Mouse (Mus musculus): Measurements from ENCODE around the gene Palmd. TPM values are rescaled to one million over a fixed set of nuclear protein-coding genes. Genes with fewer than 3 reads are reported as not detected.
A peak's percentile ranks its signal among the peaks of the same experiment; 100 is the strongest.

The Palmd gene
- polyA plus RNA-seq, 1 experiment from 2014 or later, result 4.5 TPM

- Histone ChIP-seq H3K4me3 (ENCODE audit: low read depth, low read length) (no peak overlapping the region), H3K27me3 (ENCODE audit: control insufficient read depth, insufficient read depth, low read depth, low read length) (no peaks in the 10 kb centered on the region), H3K36me3 (ENCODE audit: control insufficient read depth, insufficient read depth) (no peaks in the 10 kb centered on the region), H3K9me3 (replicated peaks; ENCODE audit: control insufficient read depth, low read length) (no peaks in the 10 kb centered on the region), H3K9ac (ENCODE audit: low read depth, low read length) (no peak overlapping the region), H3K4me2 (ENCODE audit: low read depth, low read length) (no peak overlapping the region), H3K27ac (ENCODE audit: low read length) (0 out of 2 replicates have a peak overlapping the region, but pooled peaks have one; percentile 30), H3K4me1 (ENCODE audit: control insufficient read depth, low read depth, low read length) (no peaks in the 10 kb centered on the region; the same call in 1 of the 2 replicates)
- peak; percentile 87 for ATAC-seq (ENCODE audit: low read depth)
- 51% methylated on average over 6 of the region's 6 CpGs for WGBS (ENCODE audit: insufficient replicate concordance)
These were observed 18.1 kb downstream of the Palmd start for GRCm38 (mm10) chr3:116950665-116951115.

- Histone ChIP-seq H3K36me3 (ENCODE audit: control insufficient read depth, insufficient read depth) (no peaks in the 10 kb centered on the region), H3K9ac (ENCODE audit: low read depth, low read length) (no peak overlapping the region), H3K4me1 (ENCODE audit: control insufficient read depth, low read depth, low read length) (no peaks in the 10 kb centered on the region; the same call in 1 of the 2 replicates), H3K4me2 (ENCODE audit: low read depth, low read length) (no peak overlapping the region), H3K27me3 (ENCODE audit: control insufficient read depth, insufficient read depth, low read depth, low read length) (no peaks in the 10 kb centered on the region), H3K4me3 (ENCODE audit: low read depth, low read length) (no peak overlapping the region), H3K27ac (ENCODE audit: low read length) (no peak overlapping the region), H3K9me3 (replicated peaks; ENCODE audit: control insufficient read depth, low read length) (no peaks in the 10 kb centered on the region)
- 59% methylated on average over 4 of the region's 4 CpGs for WGBS (ENCODE audit: insufficient replicate concordance)
- ATAC-seq (ENCODE audit: low read depth), result no peak
These were observed 22.3 kb downstream of the Palmd start for GRCm38 (mm10) chr3:116946476-116946875.

GRCm38 (mm10) chr3:116943422-116943821 lies 25.4 kb downstream of the Palmd start:
- WGBS (ENCODE audit: insufficient replicate concordance), result 57% methylated on average over 4 of the region's 4 CpGs
- H3K4me2 ChIP-seq (ENCODE audit: low read depth, low read length), result no peak overlapping the region
- H3K9me3 ChIP-seq (replicated peaks; ENCODE audit: control insufficient read depth, low read length), result no peaks in the 10 kb centered on the region
- no peaks in the 10 kb centered on the region for H3K27me3 ChIP-seq (ENCODE audit: control insufficient read depth, insufficient read depth, low read depth, low read length)
- H3K4me1 ChIP-seq (ENCODE audit: control insufficient read depth, low read depth, low read length), result no peaks in the 10 kb centered on the region
- no peaks in the 10 kb centered on the region for H3K36me3 ChIP-seq (ENCODE audit: control insufficient read depth, insufficient read depth)
- no peak overlapping the region for H3K9ac ChIP-seq (ENCODE audit: low read depth, low read length)
- ATAC-seq (ENCODE audit: low read depth), result no peak
- no peak overlapping the region for H3K4me3 ChIP-seq (ENCODE audit: low read depth, low read length)
- no peak overlapping the region for H3K27ac ChIP-seq (ENCODE audit: low read length)

GRCm38 (mm10) chr3:116942751-116943150 lies 26.0 kb downstream of the Palmd start:
- H3K27me3 ChIP-seq (ENCODE audit: control insufficient read depth, insufficient read depth, low read depth, low read length), result no peaks in the 10 kb centered on the region
- no peak overlapping the region for H3K27ac ChIP-seq (ENCODE audit: low read length)
- WGBS (ENCODE audit: insufficient replicate concordance), result 67% methylated on average over 6 of the region's 6 CpGs
- no peaks in the 10 kb centered on the region for H3K4me1 ChIP-seq (ENCODE audit: control insufficient read depth, low read depth, low read length)
- no peak overlapping the region for H3K4me3 ChIP-seq (ENCODE audit: low read depth, low read length)
- no peak overlapping the region for H3K4me2 ChIP-seq (ENCODE audit: low read depth, low read length)
- ATAC-seq (ENCODE audit: low read depth), result no peak
- H3K9ac ChIP-seq (ENCODE audit: low read depth, low read length), result no peak overlapping the region
- no peaks in the 10 kb centered on the region for H3K9me3 ChIP-seq (replicated peaks; ENCODE audit: control insufficient read depth, low read length)
- H3K36me3 ChIP-seq (ENCODE audit: control insufficient read depth, insufficient read depth), result no peaks in the 10 kb centered on the region

GRCm38 (mm10) chr3:116941559-116942117 lies 27.1 kb downstream of the Palmd start:
- Histone ChIP-seq H3K9ac (ENCODE audit: low read depth, low read length) (no peak overlapping the region), H3K36me3 (ENCODE audit: control insufficient read depth, insufficient read depth) (no peaks in the 10 kb centered on the region), H3K9me3 (replicated peaks; ENCODE audit: control insufficient read depth, low read length) (no peaks in the 10 kb centered on the region), H3K4me2 (ENCODE audit: low read depth, low read length) (no peak overlapping the region), H3K4me3 (ENCODE audit: low read depth, low read length) (no peak overlapping the region), H3K27ac (ENCODE audit: low read length) (no peak overlapping the region), H3K27me3 (ENCODE audit: control insufficient read depth, insufficient read depth, low read depth, low read length) (no peaks in the 10 kb centered on the region), H3K4me1 (ENCODE audit: control insufficient read depth, low read depth, low read length) (no peaks in the 10 kb centered on the region)
- 71% methylated on average over 1 of the region's 1 CpGs for WGBS (ENCODE audit: insufficient replicate concordance)
- 0 out of 2 replicates have a peak, but pooled peaks have one; percentile 21 for ATAC-seq (ENCODE audit: low read depth)

- Histone ChIP-seq H3K27ac (ENCODE audit: low read length) (no peak overlapping the region), H3K9me3 (replicated peaks; ENCODE audit: control insufficient read depth, low read length) (no peaks in the 10 kb centered on the region), H3K4me1 (ENCODE audit: control insufficient read depth, low read depth, low read length) (no peaks in the 10 kb centered on the region), H3K36me3 (ENCODE audit: control insufficient read depth, insufficient read depth) (no peaks in the 10 kb centered on the region), H3K9ac (ENCODE audit: low read depth, low read length) (no peak overlapping the region), H3K27me3 (ENCODE audit: control insufficient read depth, insufficient read depth, low read depth, low read length) (no peaks in the 10 kb centered on the region), H3K4me2 (ENCODE audit: low read depth, low read length) (no peak overlapping the region), H3K4me3 (ENCODE audit: low read depth, low read length) (no peak overlapping the region)
- 59% methylated on average over 10 of the region's 10 CpGs for whole genome bisulfite sequencing (ENCODE audit: insufficient replicate concordance)
- ATAC-seq (ENCODE audit: low read depth), result no peak
These were observed 27.8 kb downstream of the Palmd start for GRCm38 (mm10) chr3:116940804-116941558.

GRCm38 (mm10) chr3:116936934-116937691 lies 31.7 kb downstream of the Palmd start:
- no peak for ATAC-seq (ENCODE audit: low read depth)
- H3K9me3 ChIP-seq (replicated peaks; ENCODE audit: control insufficient read depth, low read length), result no peaks in the 10 kb centered on the region
- no peak overlapping the region for H3K4me3 ChIP-seq (ENCODE audit: low read depth, low read length)
- H3K4me2 ChIP-seq (ENCODE audit: low read depth, low read length), result no peak overlapping the region
- no peaks in the 10 kb centered on the region for H3K27me3 ChIP-seq (ENCODE audit: control insufficient read depth, insufficient read depth, low read depth, low read length)
- WGBS (ENCODE audit: insufficient replicate concordance), result 54% methylated on average over 4 of the region's 4 CpGs
- no peaks in the 10 kb centered on the region for H3K36me3 ChIP-seq (ENCODE audit: control insufficient read depth, insufficient read depth)
- H3K27ac ChIP-seq (ENCODE audit: low read length), result no peak overlapping the region
- no peak overlapping the region for H3K9ac ChIP-seq (ENCODE audit: low read depth, low read length)
- no peaks in the 10 kb centered on the region for H3K4me1 ChIP-seq (ENCODE audit: control insufficient read depth, low read depth, low read length)

GRCm38 (mm10) chr3:116933158-116933557 lies 35.6 kb downstream of the Palmd start:
- no peak for ATAC-seq (ENCODE audit: low read depth)
- H3K9ac ChIP-seq (ENCODE audit: low read depth, low read length), result no peak overlapping the region
- no peak overlapping the region for H3K4me3 ChIP-seq (ENCODE audit: low read depth, low read length)
- H3K4me1 ChIP-seq (ENCODE audit: control insufficient read depth, low read depth, low read length), result no peaks in the 10 kb centered on the region
- H3K27ac ChIP-seq (ENCODE audit: low read length), result no peak overlapping the region
- no peak overlapping the region for H3K4me2 ChIP-seq (ENCODE audit: low read depth, low read length)
- WGBS (ENCODE audit: insufficient replicate concordance), result 52% methylated on average over 1 of the region's 1 CpGs
- no peaks in the 10 kb centered on the region for H3K27me3 ChIP-seq (ENCODE audit: control insufficient read depth, insufficient read depth, low read depth, low read length)
- no peaks in the 10 kb centered on the region for H3K36me3 ChIP-seq (ENCODE audit: control insufficient read depth, insufficient read depth)
- H3K9me3 ChIP-seq (replicated peaks; ENCODE audit: control insufficient read depth, low read length), result no peaks in the 10 kb centered on the region

- H3K36me3 ChIP-seq (ENCODE audit: control insufficient read depth, insufficient read depth), result no peaks in the 10 kb centered on the region
- no peaks in the 10 kb centered on the region for H3K9me3 ChIP-seq (replicated peaks; ENCODE audit: control insufficient read depth, low read length)
- no peaks in the 10 kb centered on the region for H3K4me1 ChIP-seq (ENCODE audit: control insufficient read depth, low read depth, low read length)
- 66% methylated on average over 4 of the region's 4 CpGs for WGBS (ENCODE audit: insufficient replicate concordance)
- H3K4me2 ChIP-seq (ENCODE audit: low read depth, low read length), result no peak overlapping the region
- H3K4me3 ChIP-seq (ENCODE audit: low read depth, low read length), result no peak overlapping the region
- H3K9ac ChIP-seq (ENCODE audit: low read depth, low read length), result no peak overlapping the region
- ATAC-seq (ENCODE audit: low read depth), result no peak
- H3K27me3 ChIP-seq (ENCODE audit: control insufficient read depth, insufficient read depth, low read depth, low read length), result no peaks in the 10 kb centered on the region
- no peak overlapping the region for H3K27ac ChIP-seq (ENCODE audit: low read length)
These were observed 39.8 kb downstream of the Palmd start for GRCm38 (mm10) chr3:116928994-116929393.
